Mouse (Mus musculus) kidney, adult 2 months (tissue): ENCODE measurements at regions not wholly inside any gene's neighbourhood (a gene's known extent, or its start where the extent isn't known, plus 50 kb on each side); places are given as distances from the start of the nearest gene placed in this dataset.

ENCODE experiments used
- CTCF ChIP-seq: fragments of 200-500 bp; conservative IDR thresholded peaks from 2 replicates; pipeline ENCODE4 v1.5.1; 2011; ENCODE audit warnings: low read depth, mild to moderate bottlenecking, control low read depth, low read length, moderate library complexity, mixed read lengths; ENCODE audit not compliant: insufficient read depth, insufficient read length
- POLR2A ChIP-seq: fragments of 200-500 bp; IDR thresholded peaks from one replicate; pipeline ENCODE4 v1.6.1; 2011; ENCODE audit warnings: low read depth, low read length, control low read depth

DNA sequence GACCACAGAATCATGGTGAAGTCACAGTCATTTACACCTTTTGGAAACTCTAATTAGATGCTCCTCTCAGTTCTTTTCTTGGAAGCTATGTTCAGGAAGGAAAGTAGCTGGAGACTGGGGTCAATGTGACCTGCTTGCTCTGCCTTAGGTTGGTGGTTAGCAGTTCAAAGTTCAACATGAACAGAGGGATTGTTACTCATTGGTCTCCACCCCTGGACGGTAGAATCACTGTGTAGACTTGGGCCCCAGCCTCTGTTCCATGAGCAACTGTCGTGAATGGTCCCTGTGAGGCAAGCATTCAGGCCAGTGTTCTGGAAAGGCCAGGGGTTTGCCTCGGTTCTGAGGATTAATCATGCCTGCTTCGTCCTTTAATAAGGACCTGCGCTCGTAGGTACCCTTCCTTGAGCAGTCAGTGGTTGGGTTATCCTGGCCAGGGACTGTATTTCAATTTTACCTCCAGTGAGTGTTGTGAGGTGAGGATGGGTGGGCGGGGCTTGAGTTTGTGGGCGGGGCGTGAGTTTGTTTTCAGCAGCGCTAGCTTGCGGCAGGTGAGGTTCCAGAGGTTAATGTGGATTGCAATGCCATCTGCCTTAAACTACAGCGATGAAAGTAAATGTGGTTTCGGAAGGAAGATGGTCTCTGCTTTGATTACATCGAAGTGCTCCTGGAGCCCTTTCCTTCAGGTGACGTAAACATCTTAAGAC is 152.6 kb upstream of the Pou3f3 start:
- TF ChIP-seq CTCF (no peak), POLR2A (no peak)
